Mouse (Mus musculus) liver, adult 2 months (tissue): ENCODE measurements around the gene Fgfrl1.

Experiments used
- CTCF ChIP-seq: fragments of 200-500 bp; IDR thresholded peaks from 2 replicates; pipeline ENCODE4 v1.5.1; 2011; ENCODE audit warnings: low read depth, low read length, control low read depth
- POLR2A ChIP-seq: fragments of 200-500 bp; IDR thresholded peaks from 2 replicates; pipeline ENCODE4 v1.6.1; 2011; ENCODE audit warnings: low read length, control low read depth; ENCODE audit not compliant: insufficient read depth; ENCODE audit errors: extremely low read depth

DNA sequence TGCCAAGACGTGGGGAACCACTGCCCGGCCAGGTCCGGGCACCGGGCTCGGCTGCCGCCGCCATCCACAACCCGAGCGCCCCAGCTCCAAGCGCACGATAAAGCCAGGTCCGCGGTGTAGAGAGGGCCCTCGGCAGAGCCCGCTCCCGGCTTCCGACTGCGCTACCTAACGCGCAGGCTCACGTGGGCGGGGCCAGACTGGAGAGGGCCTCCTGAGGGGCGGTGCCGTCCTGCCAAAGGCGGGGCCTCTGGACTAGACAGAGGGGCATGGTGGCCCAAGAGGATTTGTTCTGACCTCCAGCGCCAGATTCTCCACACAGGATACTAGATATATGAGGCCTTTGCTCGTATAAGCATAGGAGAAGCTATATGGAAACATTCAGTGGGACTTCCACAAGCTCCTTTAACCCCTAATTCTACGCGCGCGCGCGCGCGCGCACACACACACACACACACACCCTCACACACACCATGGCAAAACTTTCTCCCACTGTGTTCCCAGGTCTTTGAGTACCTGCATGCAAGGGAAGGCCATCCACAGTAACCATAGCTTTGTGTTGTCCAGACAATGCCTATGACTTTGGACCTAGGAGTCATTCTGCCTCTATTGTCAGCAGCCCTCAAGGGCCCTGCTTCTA, 31.4 kb upstream of the Fgfrl1 start:
- TF ChIP-seq CTCF (no peak), POLR2A (peak; percentile 83; the same call in 1 of the 2 replicates)
